Mouse (Mus musculus) lung, postnatal 0 days (tissue): ENCODE data around the gene Hivep3.

Experiments
- CTCF ChIP-seq: IDR thresholded peaks from 2 replicates; pipeline ENCODE4 v1.5.1; 2016; ENCODE audit warnings: antibody characterized with exemption, mild to moderate bottlenecking
- EP300 ChIP-seq: IDR thresholded peaks from 2 replicates; pipeline ENCODE4 v1.6.1; 2016; ENCODE audit warnings: antibody characterized with exemption, mild to moderate bottlenecking, control low read depth

- TF ChIP-seq EP300 (no peak), CTCF (peak; percentile 60)
Measured at GRCm38 (mm10) chr4:119903328-119903727, 169.7 kb downstream of the Hivep3 start.
